Mouse (Mus musculus): ENCODE results near the gene Wnk4.

DNA sequence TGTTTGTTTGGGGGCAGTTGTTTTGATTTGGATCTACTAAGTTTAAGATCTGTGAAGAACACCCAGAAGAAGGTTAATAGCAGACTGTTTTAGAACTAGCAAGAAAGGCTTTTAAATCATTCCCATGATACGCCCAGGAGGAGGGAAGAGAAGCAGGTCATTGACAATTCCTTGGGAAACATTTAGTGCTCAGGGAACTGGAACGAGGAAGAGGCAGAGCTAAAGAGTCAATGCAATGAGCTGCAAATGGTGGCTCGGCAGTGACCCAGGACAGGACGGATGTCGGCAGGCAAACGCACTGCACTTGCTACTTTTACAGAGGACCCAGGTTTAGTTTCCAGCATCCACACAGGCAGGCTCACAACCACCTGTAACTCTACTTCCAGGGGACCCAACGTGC is 20.5 kb downstream of the Wnk4 start:
- TF ChIP-seq CTCF (conservative IDR thresholded peaks at IDR 0.05; ENCODE audit: low read length), result no peak
- TF ChIP-seq POU5F1 (IDR thresholded peaks at IDR 0.05; ENCODE audit: borderline replicate concordance, low read length), result no peak

All from E14TG2a.4 (cell line).